Mouse (Mus musculus): ENCODE measurements at regions not wholly inside any gene's neighbourhood (a gene's known extent, or its start where the extent isn't known, plus 50 kb on each side); places are given as distances from the start of the nearest gene placed in this dataset.
"Not testable (repeated sequence)": the region's sequence is repeated elsewhere in the genome, so short reads cannot be mapped to it uniquely, and the experiment has no call there.

DNA sequence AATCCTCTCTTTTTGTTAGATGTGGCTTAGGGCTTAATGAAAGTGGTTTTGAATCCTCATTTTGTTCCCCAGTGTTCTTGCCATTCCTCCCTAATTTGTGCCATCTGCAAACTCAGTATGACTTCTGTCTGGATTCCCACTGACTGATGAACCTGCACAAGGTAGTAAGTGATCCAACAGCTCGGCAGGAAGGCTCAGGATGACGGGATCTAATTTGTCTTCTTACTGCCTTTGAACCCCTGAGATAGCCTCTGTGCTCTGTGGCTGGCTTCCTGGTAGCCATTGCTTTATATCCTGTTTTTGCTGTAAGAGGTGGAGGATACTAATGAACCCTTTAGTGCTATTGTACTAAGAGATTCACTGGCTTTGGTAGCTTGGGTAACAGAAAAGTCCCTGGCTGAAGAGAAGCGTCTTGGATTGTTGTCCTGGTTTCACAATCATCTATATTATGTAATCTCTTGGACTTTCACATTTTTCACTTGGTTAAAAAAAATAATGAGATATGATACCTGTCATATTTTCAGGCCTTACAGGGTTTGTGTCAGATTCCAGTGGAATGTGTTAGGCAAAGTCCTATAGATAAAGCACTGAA lies 86.2 kb downstream of the Dusp6 start:
- Histone ChIP-seq H3K4me3 (ENCODE audit: insufficient read depth, low read length) (no peak overlapping the region), H3K27ac (ENCODE audit: insufficient read depth, low read length) (no peak overlapping the region), H3K4me1 (ENCODE audit: control insufficient read depth, insufficient read depth, low read length) (peaks cover 4% of the 10 kb centered on the region)
- TF ChIP-seq POLR2A (IDR thresholded peaks at IDR 0.05; ENCODE audit: low read depth, low read length) (no peak), CTCF (IDR thresholded peaks at IDR 0.05; ENCODE audit: borderline replicate concordance, insufficient read depth, low read length) (no peak)

DNA sequence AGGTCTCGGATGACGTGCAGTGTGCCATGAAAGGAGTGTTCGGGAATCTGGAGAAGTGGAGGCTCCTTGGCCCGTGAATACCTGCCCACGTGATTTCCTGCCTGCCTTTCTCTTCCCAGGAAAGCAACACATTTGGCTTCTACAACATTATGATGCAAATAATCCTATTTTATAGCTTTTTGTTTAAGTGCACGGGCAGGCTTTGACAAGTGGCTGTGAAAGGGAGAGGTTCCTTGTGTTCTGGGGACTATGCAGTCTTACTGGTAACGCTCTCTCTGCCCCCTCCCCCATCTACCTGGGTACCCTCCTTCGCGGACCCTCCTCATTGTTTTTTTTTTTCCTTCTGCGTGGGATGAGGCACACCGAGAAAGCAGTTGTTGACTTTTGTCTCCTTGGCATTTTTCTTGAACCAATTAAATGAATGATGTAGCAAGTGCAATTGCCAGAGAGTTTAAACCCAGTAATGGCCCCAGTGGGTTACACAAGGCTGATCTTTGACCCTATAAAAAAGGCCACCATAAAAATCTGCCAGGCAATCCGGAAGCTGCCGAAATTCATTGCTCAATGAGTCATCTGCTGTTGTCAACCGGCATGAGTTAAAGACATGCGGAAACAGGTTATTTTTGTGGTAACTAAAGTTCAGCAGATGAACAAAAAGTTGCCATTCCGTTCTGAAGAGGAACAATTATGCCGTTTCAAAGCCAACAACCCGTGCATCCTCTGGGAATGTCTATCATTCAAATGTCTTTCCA lies 90.7 kb downstream of the Dusp6 start:
- no peak for TF ChIP-seq CTCF (IDR thresholded peaks at IDR 0.05; ENCODE audit: borderline replicate concordance, insufficient read depth, low read length)
- TF ChIP-seq POLR2A (IDR thresholded peaks at IDR 0.05; ENCODE audit: low read depth, low read length): no peak
- no peak overlapping the region for H3K4me3 ChIP-seq (ENCODE audit: insufficient read depth, low read length)
- H3K27ac ChIP-seq (ENCODE audit: insufficient read depth, low read length): no peak overlapping the region
- peaks cover 4% of the 10 kb centered on the region for H3K4me1 ChIP-seq (ENCODE audit: control insufficient read depth, insufficient read depth, low read length)

DNA sequence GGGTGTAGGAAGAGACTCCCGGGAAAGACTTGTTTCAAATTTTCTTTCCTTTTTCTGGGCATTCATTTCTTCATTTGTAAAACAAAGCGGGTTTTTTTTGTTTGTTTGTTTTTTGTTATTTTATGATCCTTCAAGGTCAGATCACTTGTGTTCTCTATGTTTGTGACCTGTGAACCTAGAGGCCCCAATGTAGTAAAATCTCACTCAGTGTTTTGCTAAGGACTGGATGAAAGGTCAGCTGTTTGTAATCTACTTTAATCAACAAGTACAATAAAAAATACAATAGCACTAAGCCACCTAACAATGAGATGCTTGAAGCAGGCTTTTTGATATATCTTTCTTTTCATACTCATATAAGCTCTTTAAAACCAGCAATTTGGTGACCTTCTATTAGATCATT lies 91.3 kb downstream of the Dusp6 start:
- no peak overlapping the region for H3K27ac ChIP-seq (ENCODE audit: insufficient read depth, low read length)
- no peak overlapping the region for H3K4me3 ChIP-seq (ENCODE audit: insufficient read depth, low read length)
- peaks cover 4% of the 10 kb centered on the region for H3K4me1 ChIP-seq (ENCODE audit: control insufficient read depth, insufficient read depth, low read length)
- TF ChIP-seq POLR2A (IDR thresholded peaks at IDR 0.05; ENCODE audit: low read depth, low read length): no peak

DNA sequence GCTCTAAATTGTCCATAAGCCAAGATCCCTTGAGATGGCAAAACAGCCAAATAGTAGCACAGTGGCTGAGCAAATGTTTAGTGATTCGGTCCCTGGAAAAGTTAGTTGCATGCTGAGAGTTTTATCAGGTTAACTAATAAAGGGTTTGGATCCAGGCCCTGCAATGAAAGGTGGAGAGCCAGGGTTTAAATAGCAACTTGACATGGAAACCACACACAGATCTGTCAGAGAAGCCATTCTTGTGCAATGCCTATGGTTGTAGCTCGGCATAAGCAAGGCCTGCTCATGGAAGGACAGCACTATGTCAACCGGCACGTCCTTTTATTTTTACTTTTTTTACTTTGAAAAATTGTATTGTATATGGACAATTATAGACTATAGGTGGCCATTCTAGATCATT lies 92.3 kb downstream of the Dusp6 start:
- Histone ChIP-seq H3K4me1 (ENCODE audit: control insufficient read depth, insufficient read depth, low read length) (peaks cover 4% of the 10 kb centered on the region), H3K27ac (ENCODE audit: insufficient read depth, low read length) (no peak overlapping the region), H3K4me3 (ENCODE audit: insufficient read depth, low read length) (no peak overlapping the region)
- TF ChIP-seq POLR2A (IDR thresholded peaks at IDR 0.05; ENCODE audit: low read depth, low read length): no peak
- no peak for TF ChIP-seq CTCF (IDR thresholded peaks at IDR 0.05; ENCODE audit: borderline replicate concordance, insufficient read depth, low read length)

DNA sequence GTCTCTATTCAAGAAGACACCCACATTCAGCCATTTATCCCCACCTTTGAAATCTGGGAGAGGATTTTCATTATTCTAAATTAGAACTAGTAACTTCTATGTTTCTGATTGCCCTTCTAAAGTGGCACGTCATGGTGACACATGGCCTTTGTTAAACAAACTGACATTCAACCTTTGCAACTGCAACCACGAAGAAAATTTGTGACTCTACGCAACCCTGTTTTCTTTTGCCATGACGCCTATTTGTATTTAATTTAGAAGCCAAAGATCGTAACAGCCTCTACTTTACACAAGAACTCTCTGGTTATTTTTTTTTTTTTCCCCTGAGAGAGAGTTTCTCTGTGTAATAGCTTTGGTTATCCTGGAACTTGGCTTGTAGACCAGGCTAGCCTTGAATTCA lies 93.2 kb downstream of the Dusp6 start:
- Histone ChIP-seq H3K4me3 (ENCODE audit: insufficient read depth, low read length) (no peak overlapping the region), H3K4me1 (ENCODE audit: control insufficient read depth, insufficient read depth, low read length) (peaks cover 4% of the 10 kb centered on the region), H3K27ac (ENCODE audit: insufficient read depth, low read length) (no peak overlapping the region)
- no peak for TF ChIP-seq POLR2A (IDR thresholded peaks at IDR 0.05; ENCODE audit: low read depth, low read length)
- no peak for TF ChIP-seq CTCF (IDR thresholded peaks at IDR 0.05; ENCODE audit: borderline replicate concordance, insufficient read depth, low read length)

DNA sequence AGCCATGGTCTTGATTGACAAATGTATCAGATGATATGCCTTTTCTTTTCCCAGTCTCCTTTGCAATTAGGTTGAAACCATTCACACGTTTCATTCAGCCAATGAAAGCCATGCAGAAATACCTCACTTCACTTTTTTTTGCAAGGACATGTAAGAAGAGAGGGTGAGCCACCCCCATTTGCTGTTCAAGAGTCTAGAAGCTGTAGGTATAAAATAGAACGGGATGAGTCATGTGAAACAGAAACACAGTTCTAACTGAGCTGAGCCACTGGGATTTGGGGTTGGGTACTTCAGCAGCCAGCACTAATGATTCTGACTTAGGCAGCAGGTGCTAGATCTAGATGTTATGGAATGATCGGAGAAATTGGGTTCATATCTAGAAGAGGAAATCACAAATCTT lies 93.9 kb downstream of the Dusp6 start:
- Histone ChIP-seq H3K4me1 (ENCODE audit: control insufficient read depth, insufficient read depth, low read length) (peaks cover 4% of the 10 kb centered on the region), H3K4me3 (ENCODE audit: insufficient read depth, low read length) (no peak overlapping the region), H3K27ac (ENCODE audit: insufficient read depth, low read length) (no peak overlapping the region)
- TF ChIP-seq POLR2A (IDR thresholded peaks at IDR 0.05; ENCODE audit: low read depth, low read length): no peak
- TF ChIP-seq CTCF (IDR thresholded peaks at IDR 0.05; ENCODE audit: borderline replicate concordance, insufficient read depth, low read length): no peak

DNA sequence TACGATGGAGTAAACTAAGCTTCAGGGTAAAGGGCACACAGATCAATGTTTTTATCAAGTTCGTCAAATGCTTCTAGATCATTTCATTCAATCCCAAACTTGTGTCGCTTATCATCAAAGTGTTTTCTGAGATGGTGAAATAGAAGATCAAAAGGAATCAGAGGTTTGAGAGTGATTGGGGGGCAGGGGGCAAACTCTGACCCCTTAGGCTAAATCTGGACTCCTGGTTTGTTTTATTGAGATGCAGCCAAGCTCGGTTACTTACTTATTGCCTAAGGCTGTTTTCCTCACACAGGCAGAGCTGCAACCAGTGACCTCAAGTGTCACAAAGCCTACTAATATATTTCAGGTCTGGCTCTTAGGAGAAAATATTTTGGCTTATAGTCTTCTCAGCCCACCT lies 94.3 kb downstream of the Dusp6 start:
- Histone ChIP-seq H3K4me1 (ENCODE audit: control insufficient read depth, insufficient read depth, low read length) (peaks cover 4% of the 10 kb centered on the region), H3K4me3 (ENCODE audit: insufficient read depth, low read length) (no peak overlapping the region), H3K27ac (ENCODE audit: insufficient read depth, low read length) (no peak overlapping the region)
- no peak for TF ChIP-seq CTCF (IDR thresholded peaks at IDR 0.05; ENCODE audit: borderline replicate concordance, insufficient read depth, low read length)
- no peak for TF ChIP-seq POLR2A (IDR thresholded peaks at IDR 0.05; ENCODE audit: low read depth, low read length)

DNA sequence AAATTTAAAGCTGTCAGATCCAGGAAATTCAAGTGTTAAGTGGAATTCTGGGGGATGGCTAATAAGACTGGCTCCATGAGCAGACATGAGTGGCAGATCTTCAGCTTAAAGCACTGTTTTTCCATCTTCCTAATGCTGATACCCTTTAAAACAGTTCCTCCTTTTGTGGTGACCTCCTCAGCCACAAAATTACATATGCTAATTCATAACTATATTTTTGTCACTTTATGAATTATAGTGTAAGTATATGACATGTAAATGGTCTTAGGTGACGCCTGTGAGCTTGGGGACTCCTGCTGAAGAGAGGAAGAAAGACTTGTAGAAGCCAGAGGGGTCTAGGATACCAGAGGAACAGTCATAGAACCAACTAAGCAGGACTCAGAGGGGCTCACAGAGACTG lies 95.2 kb downstream of the Dusp6 start:
- Histone ChIP-seq H3K27ac (ENCODE audit: insufficient read depth, low read length) (no peak overlapping the region), H3K4me3 (ENCODE audit: insufficient read depth, low read length) (no peak overlapping the region), H3K4me1 (ENCODE audit: control insufficient read depth, insufficient read depth, low read length) (peaks cover 4% of the 10 kb centered on the region)
- TF ChIP-seq POLR2A (IDR thresholded peaks at IDR 0.05; ENCODE audit: low read depth, low read length) (no peak), CTCF (IDR thresholded peaks at IDR 0.05; ENCODE audit: borderline replicate concordance, insufficient read depth, low read length) (no peak)

DNA sequence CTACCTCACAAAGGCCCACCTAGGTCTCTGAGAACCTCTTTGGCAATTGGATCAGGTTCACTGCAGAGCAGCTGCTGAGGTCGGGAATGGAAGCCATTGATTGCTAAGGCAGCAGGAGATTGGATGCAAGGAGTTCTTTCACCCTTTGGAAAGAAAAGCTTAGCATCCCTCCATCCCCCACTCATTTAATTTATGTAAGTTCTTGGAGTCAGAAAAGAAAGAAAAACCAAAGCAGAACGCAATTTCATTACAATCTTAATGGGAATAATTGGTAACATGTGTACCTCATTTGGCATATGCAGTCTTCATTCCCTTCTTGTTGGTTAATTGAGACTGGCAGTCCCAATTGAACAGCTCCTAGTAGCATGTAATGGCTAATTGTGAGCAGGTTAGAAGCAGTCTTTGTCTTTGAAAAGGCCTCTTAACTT lies 96.4 kb downstream of the Dusp6 start:
- no peak for TF ChIP-seq CTCF (IDR thresholded peaks at IDR 0.05; ENCODE audit: borderline replicate concordance, insufficient read depth, low read length)
- no peak for TF ChIP-seq POLR2A (IDR thresholded peaks at IDR 0.05; ENCODE audit: low read depth, low read length)
- H3K4me1 ChIP-seq (ENCODE audit: control insufficient read depth, insufficient read depth, low read length): no peaks in the 10 kb centered on the region
- H3K27ac ChIP-seq (ENCODE audit: insufficient read depth, low read length): no peak overlapping the region
- H3K4me3 ChIP-seq (ENCODE audit: insufficient read depth, low read length): no peak overlapping the region

DNA sequence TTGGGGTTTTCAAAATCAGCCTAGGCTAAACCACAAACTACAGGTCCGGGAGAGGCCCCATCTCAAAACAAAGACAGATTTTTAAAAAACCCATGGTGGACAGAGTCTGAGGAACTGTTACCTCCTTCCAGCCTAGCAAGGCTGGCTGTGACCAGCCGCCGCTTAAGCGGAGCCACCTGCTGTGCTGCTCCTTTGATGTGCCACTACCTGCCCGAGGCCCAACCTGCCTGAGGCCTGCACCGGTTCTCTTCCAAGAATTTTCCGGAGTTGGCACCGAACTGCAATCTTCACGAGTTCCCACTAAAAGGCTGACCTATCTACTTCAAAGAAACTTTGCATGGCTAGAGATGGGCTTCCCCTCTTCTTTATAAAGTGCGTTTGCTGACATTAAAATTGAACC lies 97.6 kb downstream of the Dusp6 start:
- H3K27ac ChIP-seq (ENCODE audit: insufficient read depth, low read length); H3K4me3 ChIP-seq (ENCODE audit: insufficient read depth, low read length); H3K4me1 ChIP-seq (ENCODE audit: control insufficient read depth, insufficient read depth, low read length): not testable (repeated sequence)
